Mouse (Mus musculus) megakaryocyte, embryonic 14.5 days (primary cell): ENCODE results near the gene Naif1.

Experiments used
- FLI1 ChIP-seq: IDR thresholded peaks from 2 replicates; pipeline ENCODE4 v1.6.1; 2012; ENCODE audit warnings: low read length, inconsistent platforms, mixed read lengths
- GATA1 ChIP-seq: IDR thresholded peaks from 3 replicates; pipeline ENCODE4 v1.6.1; 2012; ENCODE audit warnings: mixed read lengths, low read length, inconsistent platforms, borderline replicate concordance

DNA sequence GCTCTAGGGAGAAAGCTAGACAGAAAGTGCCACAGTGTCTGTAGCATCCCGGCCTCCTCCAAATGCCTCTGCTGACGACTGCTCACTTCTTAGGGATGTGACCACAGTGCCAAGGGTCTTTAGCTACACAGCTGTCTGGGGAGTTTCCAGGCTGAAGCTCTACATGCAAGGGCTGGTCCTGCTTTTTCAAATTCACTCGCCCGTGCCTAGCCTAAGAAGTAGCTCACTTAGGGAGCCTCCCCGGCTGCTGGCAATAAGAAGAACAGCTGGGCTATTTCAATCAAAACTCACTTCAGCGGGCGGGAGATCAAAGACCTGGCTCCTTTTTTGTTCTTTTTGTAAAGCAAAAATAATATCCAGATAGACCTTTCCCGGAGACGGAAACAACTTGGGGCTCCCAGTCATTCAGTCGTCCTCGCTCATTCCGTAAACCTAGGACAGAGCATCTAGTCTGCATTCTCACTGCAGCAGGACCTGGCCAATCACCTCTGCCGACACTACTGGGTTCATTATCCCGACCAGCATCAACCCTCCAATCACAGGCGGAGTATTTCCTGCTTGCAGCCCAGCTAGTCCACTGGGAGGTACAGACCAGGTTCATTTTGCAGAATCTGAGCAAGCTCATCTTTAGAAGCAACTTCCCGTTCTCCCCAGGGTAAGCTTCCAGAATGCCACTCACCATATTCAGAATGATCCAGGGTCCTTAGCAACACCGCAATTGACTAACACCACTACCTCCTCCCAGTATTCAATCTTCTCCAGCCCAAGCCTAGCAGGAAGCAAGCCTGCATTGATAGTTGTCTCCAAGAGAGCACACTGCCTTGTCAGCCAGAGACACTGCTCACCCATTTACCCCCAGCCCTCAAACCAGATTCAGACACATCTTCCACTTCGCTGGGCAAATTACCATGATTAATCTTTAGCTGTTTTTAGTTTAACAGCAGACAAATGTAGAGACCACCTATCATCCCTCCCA, 19.3 kb upstream of the Naif1 start:
- TF ChIP-seq GATA1 (no peak), FLI1 (no peak)
